Comparison of ENCODE assay signal across 19 mouse cellular contexts in the genomic region with DNA sequence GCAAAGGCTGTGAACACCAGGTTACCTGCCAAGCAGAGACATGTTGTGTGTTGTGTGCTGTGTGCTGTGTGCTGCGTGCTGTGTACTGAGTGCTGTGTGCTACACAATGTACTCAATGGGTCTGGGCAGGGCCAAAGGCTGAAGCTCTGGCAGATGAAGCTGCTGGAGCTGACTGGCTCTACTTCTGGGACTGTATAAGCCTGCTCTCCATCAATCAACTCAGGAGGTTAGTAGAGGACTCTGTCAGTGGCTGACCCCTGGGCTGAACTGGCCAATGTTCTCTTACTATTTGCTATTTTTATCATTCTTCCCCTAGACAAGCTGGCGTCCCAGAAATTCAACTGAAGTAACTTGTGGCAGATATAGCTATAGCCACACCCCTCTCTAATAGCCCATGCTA.
"Had no signal": no experiment of that assay in that cellular context is flagged by ENCODE, and none has a peak within 500 bp of the region (broad histone marks: within the 10 kb centered on the region; RNA-seq: fewer than 3 reads in every experiment).

No protein-coding gene starts in this region.

- ATAC-seq: liver, postnatal 0 days had no signal

- H3K36me3 ChIP-seq: limb, embryonic 12.5 days; limb, embryonic 15.5 days; neural tube, embryonic 13.5 days had no signal

- H3K9ac ChIP-seq: limb, embryonic 12.5 days; limb, embryonic 15.5 days; liver, embryonic 14.5 days; liver, postnatal 0 days; neural tube, embryonic 13.5 days had no signal

- H3K27me3 ChIP-seq: limb, embryonic 12.5 days; limb, embryonic 15.5 days; neural tube, embryonic 13.5 days had no signal

- H3K4me2 ChIP-seq: limb, embryonic 12.5 days; limb, embryonic 15.5 days; liver, embryonic 11.5 days; midbrain, embryonic 11.5 days; neural tube, embryonic 13.5 days had no signal

- H3K27ac ChIP-seq: limb, embryonic 12.5 days; limb, embryonic 15.5 days; liver, embryonic 14.5 days; neural tube, embryonic 13.5 days had no signal

- H3K4me3 ChIP-seq: limb, embryonic 12.5 days; limb, embryonic 15.5 days; myocyte; neural tube, embryonic 13.5 days had no signal

- H3K9me3 ChIP-seq: limb, embryonic 12.5 days; limb, embryonic 15.5 days; neural tube, embryonic 13.5 days had no signal

- DNase-seq: kidney, postnatal 14 days; kidney, postnatal 4 days; left cerebral cortex, postnatal 4 days; liver, postnatal 0 days; lung, postnatal 14 days; lung, postnatal 4 days; midbrain, embryonic 14.5 days; retina, postnatal 1 day; right cerebral cortex, postnatal 25 days; spleen, adult 18-20 months; thymus, adult 18-20 months; thymus, postnatal 36 days had no signal
